Mouse (Mus musculus) Patski (cell line): ENCODE results near the gene Armh3. TPM values are rescaled to one million over a fixed set of nuclear protein-coding genes. Genes with fewer than 3 reads are reported as not detected.

ENCODE experiments used
- ATAC-seq: fragments of 100-300 bp; one replicate; pipeline ENCODE4 v1.8.0; 2021
- CTCF ChIA-PET: fragments of 350-600 bp; sonication (Branson Sonifier 250); formaldehyde crosslinking; loops from one replicate; lab custom pipeline; 2022; ENCODE audit warnings: inconsistent platforms; lab: Charles Lee
- POLR2A ChIA-PET: fragments of 350-600 bp; sonication (Branson Sonifier 250); formaldehyde crosslinking; loops from one replicate; lab custom pipeline; 2022; ENCODE audit warnings: antibody characterized with exemption, inconsistent platforms; lab: Charles Lee
- DNase-seq: peaks from one replicate; pipeline ENCODE4 v3.0.0-alpha.2; 2011; ENCODE audit warnings: low read depth, low spot score
- H3K27me3 ChIP-seq: fragments of 371-371 bp; one replicate; pipeline ENCODE4 v1.5.1; 2021
- CTCF ChIP-seq: fragments of 100-300 bp; IDR thresholded peaks from one replicate; pipeline ENCODE4 v1.5.1; 2021
- in situ Hi-C: fragments of 300-500 bp; cut with MboI; formaldehyde crosslinking; loops from 3 replicates; pipeline ENCODE4 v1.11.1; 2018; ENCODE audit warnings: low pct_unique_long_range_greater_than_20kb, mixed read lengths
- polyA plus RNA-seq: library from polyadenylated mRNA; unstranded; gene quantifications from one replicate; pipeline ENCODE4 v1.2.3, GENCODE M21; 2021

The Armh3 gene
- polyA plus RNA-seq, 1 experiment from 2014 or later, result 18.4 TPM

- DNase-seq (no peak), ATAC-seq (no peak)
- no peak for TF ChIP-seq CTCF
- ChIA-PET CTCF (no interaction called here), POLR2A (no interaction called here)
- in situ Hi-C loops, result no loop called here
- H3K27me3 ChIP-seq, result no peaks in the 10 kb centered on the region
These were observed 43.7 kb upstream of the Armh3 start for GRCm38 (mm10) chr19:46041933-46042475.

GRCm38 (mm10) chr19:46041299-46041932, 43.1 kb upstream of the Armh3 start:
- in situ Hi-C loops, result no loop called here
- ChIA-PET POLR2A (no interaction called here), CTCF (no interaction called here)
- no peak for TF ChIP-seq CTCF
- ATAC-seq (no peak), DNase-seq (no peak)
- no peaks in the 10 kb centered on the region for H3K27me3 ChIP-seq

- DNase-seq (no peak), ATAC-seq (no peak)
- POLR2A ChIA-PET, result interaction anchor here (1.0 kb wide), 1 partner anchor 36 kb away, joined by 4 read pairs; the partner anchor contains the start of gene Nolc1
- no peak for TF ChIP-seq CTCF
- in situ Hi-C loops, result no loop called here
- CTCF ChIA-PET, result interaction anchor here (1.3 to 1.8 kb wide), 2 partner anchors 11 to 13 kb away, joined by 4 to 5 read pairs; no protein-coding TSS in a partner anchor
- no peaks in the 10 kb centered on the region for H3K27me3 ChIP-seq
These were observed 42.0 kb upstream of the Armh3 start for GRCm38 (mm10) chr19:46040149-46040902.

- POLR2A ChIA-PET, result interaction anchor here (1.0 to 1.1 kb wide), 3 partner anchors 17 to 37 kb away, joined by 3 to 4 read pairs (median 3); partner anchors contain the start of genes Hps6 and Nolc1
- DNase-seq (no peak), ATAC-seq (peak; percentile 74)
- in situ Hi-C loops, result no loop called here
- CTCF ChIA-PET, result interaction anchor here (1.0 to 1.8 kb wide), 3 partner anchors 10 to 25 kb away, joined by 3 to 5 read pairs (median 4); no protein-coding TSS in a partner anchor
- no peaks in the 10 kb centered on the region for H3K27me3 ChIP-seq
- TF ChIP-seq CTCF, result no peak
These were observed 41.2 kb upstream of the Armh3 start for GRCm38 (mm10) chr19:46039478-46039877.

GRCm38 (mm10) chr19:46038851-46039260, 40.6 kb upstream of the Armh3 start:
- ATAC-seq, result no peak
- TF ChIP-seq CTCF, result no peak
- CTCF ChIA-PET, result interaction anchor here (1.0 to 1.8 kb wide), 4 partner anchors 9 to 24 kb away, joined by 3 to 5 read pairs (median 4); no protein-coding TSS in a partner anchor
- POLR2A ChIA-PET, result interaction anchor here (1.0 to 1.5 kb wide), 5 partner anchors 12 to 37 kb away, joined by 3 to 4 read pairs (median 3); partner anchors contain the start of genes Hps6 and Nolc1
- H3K27me3 ChIP-seq, result no peaks in the 10 kb centered on the region
- no peak for DNase-seq
- in situ Hi-C loops, result no loop called here

GRCm38 (mm10) chr19:46037925-46038850, 39.9 kb upstream of the Armh3 start:
- no peaks in the 10 kb centered on the region for H3K27me3 ChIP-seq
- ATAC-seq (no peak), DNase-seq (no peak)
- ChIA-PET CTCF (interaction anchor here (1.0 to 1.8 kb wide), 3 partner anchors 9 to 24 kb away, joined by 3 to 5 read pairs (median 3); no protein-coding TSS in a partner anchor), POLR2A (interaction anchor here (1.0 to 1.5 kb wide), 4 partner anchors 12 to 35 kb away, joined by 3 to 4 read pairs (median 3); partner anchors contain the start of gene Hps6)
- in situ Hi-C loops, result no loop called here
- no peak for TF ChIP-seq CTCF

- CTCF ChIA-PET, result interaction anchor here (1.2 to 2.0 kb wide), 3 partner anchors 10 to 157 kb away, joined by 3 to 8 read pairs (median 3); no protein-coding TSS in a partner anchor
These were observed 39.1 kb upstream of the Armh3 start for GRCm38 (mm10) chr19:46037243-46037924.

GRCm38 (mm10) chr19:46036477-46037242, 38.4 kb upstream of the Armh3 start:
- DNase-seq (no peak), ATAC-seq (no peak)
- no peaks in the 10 kb centered on the region for H3K27me3 ChIP-seq
- in situ Hi-C loops, result no loop called here
- no peak for TF ChIP-seq CTCF
- CTCF ChIA-PET, result interaction anchor here (1.2 to 2.0 kb wide), 3 partner anchors 9 to 157 kb away, joined by 3 to 8 read pairs (median 3); no protein-coding TSS in a partner anchor
- POLR2A ChIA-PET, result interaction anchor here (1.4 kb wide), 1 partner anchor 9 kb away, joined by 5 read pairs; the partner anchor contains the start of gene Ldb1

More at GRCm38 (mm10) chr19:46037243-46037924, 39.1 kb upstream of the Armh3 start:
- no peak for DNase-seq
- no peak for ATAC-seq
- H3K27me3 ChIP-seq, result no peaks in the 10 kb centered on the region
- POLR2A ChIA-PET, result interaction anchor here (1.4 to 1.5 kb wide), 2 partner anchors 8 to 11 kb away, joined by 4 to 5 read pairs; partner anchors contain the start of gene Ldb1
- TF ChIP-seq CTCF, result no peak
- in situ Hi-C loops, result no loop called here
